Mouse (Mus musculus) testis, adult 2 months (tissue): Measurements from ENCODE around the gene Lin7a.

ENCODE experiments used
- CTCF ChIP-seq: fragments of 200-500 bp; IDR thresholded peaks from 2 replicates; pipeline ENCODE4 v1.5.1; 2012; ENCODE audit warnings: low read depth, mild to moderate bottlenecking, inconsistent platforms, low read length, moderate library complexity; ENCODE audit not compliant: control insufficient read depth, insufficient read depth, insufficient replicate concordance
- POLR2A ChIP-seq: fragments of 200-500 bp; IDR thresholded peaks from 2 replicates; pipeline ENCODE4 v1.6.1; 2012; ENCODE audit warnings: low read depth, mild to moderate bottlenecking, inconsistent platforms, low read length, moderate library complexity; ENCODE audit not compliant: control insufficient read depth

DNA sequence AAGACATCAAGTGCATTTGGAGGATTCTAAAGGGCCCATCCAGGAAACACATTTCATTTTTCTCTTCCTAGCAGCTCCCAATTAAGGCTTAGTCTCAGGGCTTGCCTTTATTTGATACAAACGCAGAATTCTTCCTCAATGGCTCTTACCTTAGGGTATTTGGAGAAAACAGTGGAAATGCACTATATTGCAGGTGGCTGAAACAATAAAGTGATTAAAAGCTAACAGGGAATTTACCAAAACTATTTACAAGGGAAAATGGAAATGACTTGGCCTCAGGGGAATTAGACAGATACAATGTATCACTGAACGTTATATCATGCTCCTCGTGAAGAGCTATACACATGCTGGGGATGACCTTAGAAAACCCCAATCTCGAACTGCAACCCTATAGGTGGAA is 35.3 kb upstream of the Lin7a start:
- TF ChIP-seq CTCF (no peak), POLR2A (no peak)
